Mouse (Mus musculus): Measurements from ENCODE around the gene Dram1. TPM values are rescaled to one million over a fixed set of nuclear protein-coding genes. Genes with fewer than 3 reads are reported as not detected.

The Dram1 gene
- polyA plus RNA-seq, 2 experiments from 2014 or later: 0.33 TPM; not detected in 1

GRCm38 (mm10) chr10:88281699-88282098, 97.2 kb downstream of the Dram1 start:
- no peak for ATAC-seq

DNA sequence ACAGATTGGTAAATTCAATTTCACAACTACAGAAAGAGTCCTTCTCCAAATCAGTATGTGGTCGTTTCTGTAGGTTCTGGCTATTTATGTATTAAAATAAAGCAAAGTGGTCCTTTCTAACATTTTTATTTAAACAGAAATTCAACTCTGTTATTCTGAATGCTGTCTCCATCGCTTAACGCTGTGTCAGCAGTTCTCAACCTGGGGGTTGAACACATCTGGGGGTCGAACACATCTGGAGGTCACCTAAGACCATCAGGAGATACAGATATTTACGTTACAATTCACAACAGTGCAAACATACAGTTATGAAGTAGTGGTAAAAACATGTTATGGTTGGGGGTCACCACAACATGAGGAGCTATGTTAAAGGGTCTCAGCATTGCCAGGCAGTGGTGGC, 104.8 kb downstream of the Dram1 start:
- ATAC-seq: no peak

Other genes with a start within 250 kb of the Dram1 start
- 1 to 10 TPM; 4.4 to 5.1 TPM for gene Parpbp, start 232.1 kb downstream of the Dram1 start, polyA plus RNA-seq (2017; shearing (Covaris generic))
- gene Nup37, start 232.1 kb downstream of the Dram1 start, polyA plus RNA-seq (2017; shearing (Covaris generic)): 10 to 100 TPM; 37.7 to 48.6 TPM
- 100 to 1,000 TPM; 111 to 120 TPM for gene Washc3, start 178.0 kb downstream of the Dram1 start, polyA plus RNA-seq (2017; shearing (Covaris generic))
- gene Gnptab, start 52 bp upstream of the Dram1 start, polyA plus RNA-seq (2017; shearing (Covaris generic)): 1 to 10 TPM; 3.4 to 4.8 TPM
- gene Sycp3, start 80.5 kb upstream of the Dram1 start, polyA plus RNA-seq (2017; shearing (Covaris generic)): not detected
- gene Chpt1, start 125.0 kb upstream of the Dram1 start, polyA plus RNA-seq (2017; shearing (Covaris generic)): 1 to 10 TPM; 1.3 to 4.7 TPM
- not detected for gene Mybpc1, start 226.1 kb upstream of the Dram1 start, polyA plus RNA-seq (2017; shearing (Covaris generic))

Measured in activated CD4-positive, CD25-positive, alpha-beta regulatory T cell, adult 4 months (primary cell).